Mouse (Mus musculus) ES-E14 (cell line): ENCODE results near the gene Rbms1. TPM values are rescaled to one million over a fixed set of nuclear protein-coding genes. Genes with fewer than 3 reads are reported as not detected.

ENCODE experiments used
- DNase-seq: peaks from one replicate; pipeline ENCODE4 v3.0.0-alpha.2; 2013; ENCODE audit warnings: low read depth, low spot score
- H3K27ac ChIP-seq: 2 replicates; pipeline ENCODE4 v1.5.1; 2012; ENCODE audit warnings: low read depth, mild to moderate bottlenecking, low read length, moderate library complexity, mixed read lengths; ENCODE audit not compliant: poor library complexity, insufficient read depth, severe bottlenecking
- H3K36me3 ChIP-seq: 2 replicates; pipeline ENCODE4 v1.6.1; 2012; ENCODE audit warnings: mild to moderate bottlenecking, low read length, moderate library complexity, mixed read lengths; ENCODE audit not compliant: control insufficient read depth, poor library complexity, insufficient read depth, severe bottlenecking
- H3K4me1 ChIP-seq, 2 experiments: fragments of 150-350 bp in 1 of 2; sonication (generic) in 1 of 2; 2 replicates each; pipeline ENCODE4 v1.6.1; 2012; ENCODE audit warnings: low read length in 2 of 2, mild to moderate bottlenecking in 1 of 2, mixed read lengths in 1 of 2; ENCODE audit not compliant: control insufficient read depth in 2 of 2, insufficient read depth in 2 of 2, poor library complexity in 1 of 2
- H3K4me3 ChIP-seq, 2 experiments: fragments of 150-350 bp in 1 of 2; sonication (generic) in 1 of 2; 2 replicates each; pipeline ENCODE4 v1.5.1; 2012; ENCODE audit warnings: low read length in 2 of 2, low read depth in 1 of 2, mild to moderate bottlenecking in 1 of 2, mixed read lengths in 1 of 2; ENCODE audit not compliant: insufficient read depth in 1 of 2, poor library complexity in 1 of 2, severe bottlenecking in 1 of 2
- H3K9ac ChIP-seq: 2 replicates; pipeline ENCODE4 v1.6.1; 2012; ENCODE audit warnings: low read depth, mild to moderate bottlenecking, low read length, mixed read lengths; ENCODE audit not compliant: poor library complexity, insufficient read depth, severe bottlenecking
- H3K9me3 ChIP-seq: fragments of 150-350 bp; sonication (generic); 2 replicates; pipeline ENCODE4 v1.6.1; 2012; ENCODE audit warnings: low read depth, mild to moderate bottlenecking, low read length; ENCODE audit not compliant: control insufficient read depth, insufficient read depth
- CHD2 ChIP-seq: IDR thresholded peaks from 2 replicates; pipeline ENCODE4 v1.6.1; 2014; ENCODE audit warnings: mild to moderate bottlenecking, low read depth, low read length, inconsistent platforms
- HCFC1 ChIP-seq: IDR thresholded peaks from 2 replicates; pipeline ENCODE4 v1.6.1; 2012; ENCODE audit warnings: low read length, inconsistent platforms, borderline replicate concordance; ENCODE audit not compliant: insufficient read depth
- MAFK ChIP-seq: IDR thresholded peaks from 2 replicates; pipeline ENCODE4 v1.6.1; 2014; ENCODE audit warnings: mild to moderate bottlenecking, low read depth, low read length, inconsistent platforms; ENCODE audit not compliant: insufficient read depth
- ZC3H11A ChIP-seq: IDR thresholded peaks from 2 replicates; pipeline ENCODE4 v1.6.1; 2012; ENCODE audit warnings: low read depth, mild to moderate bottlenecking, inconsistent platforms, low read length, borderline replicate concordance
- ZNF384 ChIP-seq: IDR thresholded peaks from 2 replicates; pipeline ENCODE4 v1.6.1; 2012; ENCODE audit warnings: low read depth, low read length, inconsistent platforms
- in situ Hi-C, 2 experiments: fragments of 600-800 bp; cut with MboI; formaldehyde crosslinking; loops; one replicate each; pipeline ENCODE4 v1.15.1; 2025; ENCODE audit warnings: low sequenced_read_pairs in 2 of 2, inconsistent platforms in 1 of 2; ENCODE audit not compliant: unreplicated experiment in 2 of 2
- total RNA-seq: library from RNA; depleted of rRNA; stranded (reverse); fragments of 300-350 nt; gene quantifications from 2 replicates; pipeline ENCODE4 v1.2.3, GENCODE M21; 2012

The Rbms1 gene
- total RNA-seq, 1 experiment: 45.6 TPM

- Histone ChIP-seq H3K36me3 (peaks cover 2% of the 10 kb centered on the region; the same call in 1 of the 2 replicates), H3K9ac (no peak overlapping the region), H3K27ac (no peak overlapping the region), H3K9me3 (no peaks in the 10 kb centered on the region), H3K4me3 (no peak overlapping the region), H3K4me1 (peaks cover 0 to 5% of the 10 kb centered on the region in 2 experiments; a peak in 1 of 4 replicates)
- in situ Hi-C loops: no loop called here
- TF ChIP-seq ZC3H11A: no peak
- no peak for TF ChIP-seq MAFK
- TF ChIP-seq ZNF384: no peak
- TF ChIP-seq CHD2: no peak
- TF ChIP-seq HCFC1: no peak
- no peak for DNase-seq
Observed at GRCm38 (mm10) chr2:60796616-60796968, 166.4 kb downstream of the Rbms1 start.

GRCm38 (mm10) chr2:60795861-60796260 is 167.1 kb downstream of the Rbms1 start:
- H3K9me3 ChIP-seq: no peaks in the 10 kb centered on the region

GRCm38 (mm10) chr2:60792506-60792905 is 170.5 kb downstream of the Rbms1 start:
- peaks cover 2% of the 10 kb centered on the region; the same call in 1 of the 2 replicates for H3K36me3 ChIP-seq
- H3K9ac ChIP-seq: no peak overlapping the region

More at GRCm38 (mm10) chr2:60795861-60796260, 167.1 kb downstream of the Rbms1 start:
- H3K4me1 ChIP-seq: 0 out of 4 replicates have a peak, but pooled peaks cover 0 to 2% of the 10 kb centered on the region in 2 experiments
- no peak for TF ChIP-seq HCFC1
- TF ChIP-seq MAFK: no peak
- TF ChIP-seq CHD2: no peak
- no peak for TF ChIP-seq ZC3H11A
- TF ChIP-seq ZNF384: no peak
- in situ Hi-C loops: no loop called here
- DNase-seq: no peak
- H3K9ac ChIP-seq: no peak overlapping the region
- peaks cover 2% of the 10 kb centered on the region; the same call in 1 of the 2 replicates for H3K36me3 ChIP-seq
- H3K4me3 ChIP-seq: no peak overlapping the region
- H3K27ac ChIP-seq: no peak overlapping the region

DNA sequence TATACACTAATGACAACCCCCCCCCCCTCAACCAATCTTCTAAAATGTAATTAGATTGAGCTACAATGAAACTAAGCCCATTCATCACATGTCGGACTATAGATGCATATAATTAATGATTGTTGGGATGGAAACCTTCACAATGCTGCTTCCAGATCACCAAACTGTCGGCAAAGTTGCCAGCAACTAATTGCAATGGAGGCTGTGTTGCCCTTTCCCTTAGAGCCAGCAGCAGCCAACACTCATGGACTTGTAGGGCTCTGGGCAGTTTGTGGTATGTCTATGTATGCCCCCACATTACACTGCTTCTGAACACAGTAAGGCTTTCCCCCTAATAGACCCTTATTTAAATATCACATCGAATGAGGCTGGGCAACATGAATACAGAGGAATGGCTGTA is 173.9 kb downstream of the Rbms1 start:
- no peak for DNase-seq
- no peaks in the 10 kb centered on the region for H3K9me3 ChIP-seq
- TF ChIP-seq ZNF384 (no peak), HCFC1 (no peak), MAFK (no peak), ZC3H11A (no peak), CHD2 (no peak)
- no peak overlapping the region for H3K4me3 ChIP-seq
- H3K9ac ChIP-seq: no peak overlapping the region
- no peaks in the 10 kb centered on the region for H3K4me1 ChIP-seq
- in situ Hi-C loops: no loop called here
- no peaks in the 10 kb centered on the region for H3K36me3 ChIP-seq
- H3K27ac ChIP-seq: no peak overlapping the region

More at GRCm38 (mm10) chr2:60792506-60792905, 170.5 kb downstream of the Rbms1 start:
- TF ChIP-seq ZNF384: no peak
- TF ChIP-seq ZC3H11A: no peak
- no peak for TF ChIP-seq MAFK
- TF ChIP-seq CHD2: no peak
- TF ChIP-seq HCFC1: no peak
- DNase-seq: no peak
- Histone ChIP-seq H3K27ac (no peak overlapping the region), H3K4me3 (no peak overlapping the region), H3K9me3 (no peaks in the 10 kb centered on the region), H3K4me1 (no peaks in the 10 kb centered on the region)
- in situ Hi-C loops: no loop called here
